Mouse (Mus musculus) midbrain, embryonic 12.5 days (tissue): Measurements from ENCODE around the gene Ifi27l2a. TPM values are rescaled to one million over a fixed set of nuclear protein-coding genes. Genes with fewer than 3 reads are reported as not detected.
"Not testable (repeated sequence)": the region's sequence is repeated elsewhere in the genome, so short reads cannot be mapped to it uniquely, and the experiment has no call there.

Experiments used
- ATAC-seq: fragments of 200-750 bp; cut with Nextera tagmentation; 2 replicates; pipeline ENCODE4 v1.8.0; 2017; ENCODE audit warnings: low read depth, moderate TSS enrichment, moderate library complexity; ENCODE audit not compliant: low FRiP score
- H3K27ac ChIP-seq: fragments of 300-500 bp; sonication (generic); replicated peaks from 2 replicates; pipeline ENCODE4 v1.5.1; 2016; ENCODE audit warnings: mild to moderate bottlenecking
- H3K27me3 ChIP-seq: fragments of 300-500 bp; sonication (generic); 2 replicates; pipeline ENCODE4 v1.6.1; 2016; ENCODE audit warnings: mild to moderate bottlenecking
- H3K36me3 ChIP-seq: fragments of 300-500 bp; sonication (generic); 2 replicates; pipeline ENCODE4 v1.6.1; 2016
- H3K4me1 ChIP-seq: fragments of 300-500 bp; sonication (generic); 2 replicates; pipeline ENCODE4 v1.6.1; 2016
- H3K4me2 ChIP-seq: fragments of 300-500 bp; sonication (generic); replicated peaks from 2 replicates; pipeline ENCODE4 v1.6.1; 2016; ENCODE audit warnings: mild to moderate bottlenecking, moderate library complexity
- H3K4me3 ChIP-seq: fragments of 300-500 bp; sonication (generic); 2 replicates; pipeline ENCODE4 v1.5.1; 2016; ENCODE audit warnings: mild to moderate bottlenecking
- H3K9ac ChIP-seq: fragments of 300-500 bp; sonication (generic); replicated peaks from 2 replicates; pipeline ENCODE4 v1.6.1; 2016; ENCODE audit warnings: mild to moderate bottlenecking, moderate library complexity
- H3K9me3 ChIP-seq: fragments of 300-500 bp; sonication (generic); 2 replicates; pipeline ENCODE4 v1.6.1; 2016; ENCODE audit warnings: mild to moderate bottlenecking
- WGBS: fragments of 180-500 bp; shearing (Covaris S2); methylation state at CpG from one replicate; pipeline ENCODE4 v1.1.7; 2016; 5-methylcytosine and 5-hydroxymethylcytosine counted together
- polyA plus RNA-seq: library from polyadenylated mRNA; unstranded; fragments of >200 nt; fragmentation: Nextera tagmentation; extraction: Ambion mirVana; gene quantifications from 2 replicates; pipeline ENCODE4 v1.2.1, GENCODE M21; 2016

Ifi27l2a gene
- polyA plus RNA-seq: 4.4 and 5.1 TPM in 2 replicates

- WGBS: 49% methylated on average over 3 of the region's 3 CpGs
- no peak within 1 kb of the TSS for H3K27ac ChIP-seq
- no peaks in the 10 kb centered on the region for H3K9me3 ChIP-seq
- H3K4me2 ChIP-seq: no peak within 1 kb of the TSS
- H3K4me1 ChIP-seq: no peaks in the 10 kb centered on the region
- no peaks in the 10 kb centered on the region for H3K36me3 ChIP-seq
- no peaks in the 10 kb centered on the region for H3K27me3 ChIP-seq
- no peak within 1 kb of the TSS for H3K9ac ChIP-seq
- H3K4me3 ChIP-seq: no peak within 1 kb of the TSS
- no peak for ATAC-seq
Observed at GRCm38 (mm10) chr12:103443524-103443923, at the start of gene Ifi27l2a. Gene Ifi27l2a (minus strand): TSS chr12:103443680.

- Histone ChIP-seq H3K9ac (no peak overlapping the region), H3K27ac (no peak overlapping the region), H3K4me3 (no peak overlapping the region), H3K27me3 (no peaks in the 10 kb centered on the region), H3K36me3 (no peaks in the 10 kb centered on the region), H3K9me3 (no peaks in the 10 kb centered on the region), H3K4me2 (no peak overlapping the region), H3K4me1 (no peaks in the 10 kb centered on the region)
- no peak for ATAC-seq
- 37% methylated on average over 5 of the region's 5 CpGs for WGBS
Observed at GRCm38 (mm10) chr12:103492767-103493166, 49.3 kb upstream of the Ifi27l2a start.

- no peaks in the 10 kb centered on the region for H3K27me3 ChIP-seq
- H3K36me3 ChIP-seq: no peaks in the 10 kb centered on the region
- no peak overlapping the region for H3K27ac ChIP-seq
- no peaks in the 10 kb centered on the region for H3K4me1 ChIP-seq
- no peak overlapping the region for H3K9ac ChIP-seq
- no peak overlapping the region for H3K4me3 ChIP-seq
- no peak for ATAC-seq
- 80% methylated on average over 3 of the region's 3 CpGs for WGBS
- H3K4me2 ChIP-seq: no peak overlapping the region
- no peaks in the 10 kb centered on the region for H3K9me3 ChIP-seq
Observed at GRCm38 (mm10) chr12:103491091-103491730, 47.7 kb upstream of the Ifi27l2a start.

GRCm38 (mm10) chr12:103487750-103488149 is 44.3 kb upstream of the Ifi27l2a start:
- WGBS: 76% methylated on average over 2 of the region's 2 CpGs
- no peaks in the 10 kb centered on the region for H3K9me3 ChIP-seq

GRCm38 (mm10) chr12:103487276-103487675 is 43.8 kb upstream of the Ifi27l2a start:
- Histone ChIP-seq H3K9me3 (no peaks in the 10 kb centered on the region), H3K27ac (no peak overlapping the region), H3K4me3 (no peak overlapping the region), H3K27me3 (no peaks in the 10 kb centered on the region), H3K4me2 (no peak overlapping the region), H3K36me3 (no peaks in the 10 kb centered on the region), H3K4me1 (no peaks in the 10 kb centered on the region), H3K9ac (no peak overlapping the region)
- 80% methylated on average over 4 of the region's 4 CpGs for WGBS
- ATAC-seq: no peak

More at GRCm38 (mm10) chr12:103487750-103488149, 44.3 kb upstream of the Ifi27l2a start:
- Histone ChIP-seq H3K36me3 (no peaks in the 10 kb centered on the region), H3K4me3 (no peak overlapping the region), H3K4me1 (no peaks in the 10 kb centered on the region), H3K27me3 (no peaks in the 10 kb centered on the region), H3K4me2 (no peak overlapping the region), H3K27ac (no peak overlapping the region), H3K9ac (no peak overlapping the region)
- no peak for ATAC-seq

- Histone ChIP-seq H3K9me3 (no peaks in the 10 kb centered on the region), H3K4me2 (no peak overlapping the region), H3K27ac (no peak overlapping the region), H3K4me3 (no peak overlapping the region), H3K36me3 (no peaks in the 10 kb centered on the region), H3K9ac (no peak overlapping the region), H3K27me3 (no peaks in the 10 kb centered on the region), H3K4me1 (no peaks in the 10 kb centered on the region)
- 81% methylated on average over 1 of the region's 1 CpGs for WGBS
- ATAC-seq: no peak
Observed at GRCm38 (mm10) chr12:103486726-103487125, 43.2 kb upstream of the Ifi27l2a start.

GRCm38 (mm10) chr12:103484200-103484972 is 40.9 kb upstream of the Ifi27l2a start:
- 64% methylated on average over 9 of the region's 9 CpGs for WGBS
- H3K27ac ChIP-seq, H3K27me3 ChIP-seq, H3K4me1 ChIP-seq, H3K9ac ChIP-seq, H3K4me2 ChIP-seq, H3K36me3 ChIP-seq, ATAC-seq, H3K4me3 ChIP-seq, H3K9me3 ChIP-seq: not testable (repeated sequence)

GRCm38 (mm10) chr12:103482781-103483180 is 39.3 kb upstream of the Ifi27l2a start:
- 85% methylated on average over 2 of the region's 2 CpGs for WGBS
- no peak overlapping the region for H3K9ac ChIP-seq
- H3K9me3 ChIP-seq: no peaks in the 10 kb centered on the region
- no peak overlapping the region for H3K4me3 ChIP-seq
- no peak overlapping the region for H3K4me2 ChIP-seq
- ATAC-seq: no peak
- no peak overlapping the region for H3K27ac ChIP-seq
- H3K27me3 ChIP-seq: no peaks in the 10 kb centered on the region
- H3K36me3 ChIP-seq: no peaks in the 10 kb centered on the region
- H3K4me1 ChIP-seq: no peaks in the 10 kb centered on the region

- Histone ChIP-seq H3K9ac (no peak overlapping the region), H3K27ac (no peak overlapping the region), H3K4me1 (no peaks in the 10 kb centered on the region), H3K27me3 (no peaks in the 10 kb centered on the region), H3K4me2 (no peak overlapping the region), H3K36me3 (no peaks in the 10 kb centered on the region), H3K9me3 (no peaks in the 10 kb centered on the region), H3K4me3 (no peak overlapping the region)
- WGBS: 80% methylated on average over 5 of the region's 5 CpGs
- no peak for ATAC-seq
Observed at GRCm38 (mm10) chr12:103481671-103482070, 38.2 kb upstream of the Ifi27l2a start.

- Histone ChIP-seq H3K9ac (no peak overlapping the region), H3K4me2 (no peak overlapping the region), H3K4me1 (no peaks in the 10 kb centered on the region), H3K27me3 (no peaks in the 10 kb centered on the region), H3K27ac (no peak overlapping the region), H3K36me3 (no peaks in the 10 kb centered on the region), H3K4me3 (no peak overlapping the region), H3K9me3 (no peaks in the 10 kb centered on the region)
- no peak for ATAC-seq
- WGBS: 76% methylated on average over 7 of the region's 7 CpGs
Observed at GRCm38 (mm10) chr12:103477461-103478015, 34.1 kb upstream of the Ifi27l2a start.

GRCm38 (mm10) chr12:103476779-103477389 is 33.4 kb upstream of the Ifi27l2a start:
- no peak for ATAC-seq
- 94% methylated on average over 1 of the region's 1 CpGs for WGBS
- Histone ChIP-seq H3K9ac (no peak overlapping the region), H3K9me3 (no peaks in the 10 kb centered on the region), H3K27ac (no peak overlapping the region), H3K36me3 (no peaks in the 10 kb centered on the region), H3K4me2 (no peak overlapping the region), H3K4me1 (no peaks in the 10 kb centered on the region), H3K4me3 (no peak overlapping the region), H3K27me3 (no peaks in the 10 kb centered on the region)

GRCm38 (mm10) chr12:103474481-103474880 is 31.0 kb upstream of the Ifi27l2a start:
- no peaks in the 10 kb centered on the region for H3K4me1 ChIP-seq
- no peak overlapping the region for H3K4me2 ChIP-seq
- no peaks in the 10 kb centered on the region for H3K36me3 ChIP-seq
- H3K9ac ChIP-seq: no peak overlapping the region
- H3K27ac ChIP-seq: no peak overlapping the region
- H3K9me3 ChIP-seq: no peaks in the 10 kb centered on the region
- no peak for ATAC-seq
- no peaks in the 10 kb centered on the region for H3K27me3 ChIP-seq
- WGBS: 48% methylated on average over 2 of the region's 2 CpGs
- H3K4me3 ChIP-seq: no peak overlapping the region
